19 mouse cellular contexts compared by ENCODE assay signal in the genomic region with DNA sequence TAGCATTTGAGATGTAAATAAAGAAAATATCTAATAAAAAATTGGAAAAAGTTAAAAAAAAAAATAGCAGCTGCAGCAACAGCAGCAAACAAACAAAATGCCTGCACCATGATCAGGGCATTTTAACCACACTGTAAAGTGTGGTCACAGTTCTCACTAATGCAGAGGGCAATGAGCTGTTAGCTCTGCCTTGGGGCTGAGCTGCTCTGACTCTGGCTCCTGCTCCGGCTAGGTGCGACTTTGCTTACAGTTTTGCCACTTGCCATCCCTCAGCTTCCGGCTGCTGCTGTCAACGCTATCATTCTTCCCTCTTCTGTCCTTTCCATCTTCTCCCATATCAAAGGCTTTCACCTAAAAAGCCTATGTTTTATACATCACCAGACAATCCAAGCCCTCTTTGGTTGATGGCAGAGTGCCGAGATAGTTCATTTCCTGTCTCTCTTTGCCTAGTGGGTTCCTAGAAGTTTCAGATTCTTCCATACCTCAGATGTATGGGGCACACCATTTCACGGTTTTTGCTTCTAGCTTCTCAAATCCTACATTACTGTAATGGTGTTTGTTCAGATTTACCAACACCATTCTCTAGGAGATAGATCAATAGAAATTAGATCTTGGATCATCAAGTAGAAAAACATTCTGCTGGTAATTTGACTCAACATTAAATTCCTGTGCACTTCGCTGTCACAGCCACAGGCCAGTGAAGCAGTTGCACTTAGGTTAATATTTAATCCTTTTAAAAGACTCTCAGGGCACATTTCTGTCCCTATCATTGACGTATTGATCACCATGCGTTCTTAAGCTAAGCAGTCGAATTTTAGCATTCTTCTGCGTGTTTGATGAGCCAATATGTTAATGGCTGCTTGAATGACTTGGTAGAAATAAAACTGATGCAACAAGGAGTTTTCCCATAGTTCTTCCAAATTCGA.
DNase-seq lines count a peak whose midpoint lies in the region; ATAC-seq and TF ChIP-seq lines count a peak whose summit lies in the region.
"Had no signal": no experiment of that assay in that cellular context is flagged by ENCODE, and none has a peak within 500 bp of the region (broad histone marks: within the 10 kb centered on the region; RNA-seq: fewer than 3 reads in every experiment).

No protein-coding gene starts in this region.

- H3K9me3 ChIP-seq in kidney, embryonic 16.5 days (ENCODE audit: low read length), result no peaks in the 10 kb centered on the region
- H3K9me3 ChIP-seq in lung, embryonic 14.5 days (ENCODE audit: low read depth, low read length), result no peaks in the 10 kb centered on the region
- H3K9me3 ChIP-seq: embryonic facial prominence, embryonic 12.5 days; forebrain, embryonic 15.5 days; heart, embryonic 10.5 days had no signal

- H3K27ac ChIP-seq in kidney, adult 2 months (ENCODE audit: insufficient read depth, low read depth, low read length), result no peak overlapping the region
- H3K27ac ChIP-seq in kidney, embryonic 16.5 days (ENCODE audit: low read length), result no peak overlapping the region
- no peak overlapping the region for H3K27ac ChIP-seq in lung, embryonic 14.5 days (ENCODE audit: low read depth)
- H3K27ac ChIP-seq: embryonic facial prominence, embryonic 12.5 days; forebrain, embryonic 15.5 days; heart, embryonic 10.5 days had no signal

- H3K4me3 ChIP-seq in kidney, adult 2 months (ENCODE audit: insufficient read depth, low read depth, low read length), result no peak overlapping the region
- H3K4me3 ChIP-seq in kidney, embryonic 16.5 days (ENCODE audit: low read length), result no peak overlapping the region
- H3K4me3 ChIP-seq in lung, embryonic 14.5 days (ENCODE audit: low read depth, low read length), result no peak overlapping the region
- H3K4me3 ChIP-seq: embryonic facial prominence, embryonic 12.5 days; forebrain, embryonic 15.5 days; heart, embryonic 10.5 days had no signal

- no peaks in the 10 kb centered on the region for H3K27me3 ChIP-seq in kidney, adult 2 months (replicated peaks; ENCODE audit: control insufficient read depth, insufficient read depth, low read length)
- no peaks in the 10 kb centered on the region for H3K27me3 ChIP-seq in kidney, embryonic 16.5 days (ENCODE audit: insufficient read depth, low read length)
- H3K27me3 ChIP-seq in lung, embryonic 14.5 days (ENCODE audit: insufficient read depth, low read length), result no peaks in the 10 kb centered on the region
- H3K27me3 ChIP-seq: embryonic facial prominence, embryonic 12.5 days; forebrain, embryonic 15.5 days had no signal

- no peak overlapping the region for H3K9ac ChIP-seq in kidney, embryonic 16.5 days (replicated peaks; ENCODE audit: low read length)
- H3K9ac ChIP-seq in lung, embryonic 14.5 days, result no peak overlapping the region
- H3K9ac ChIP-seq: embryonic facial prominence, embryonic 12.5 days; forebrain, embryonic 15.5 days had no signal

- H3K36me3 ChIP-seq in kidney, adult 2 months (ENCODE audit: control insufficient read depth, insufficient read depth, low read length), result no peaks in the 10 kb centered on the region
- no peaks in the 10 kb centered on the region for H3K36me3 ChIP-seq in kidney, embryonic 16.5 days (ENCODE audit: insufficient read depth, low read length)
- H3K36me3 ChIP-seq in lung, embryonic 14.5 days (ENCODE audit: insufficient read depth), result no peaks in the 10 kb centered on the region
- H3K36me3 ChIP-seq: embryonic facial prominence, embryonic 12.5 days; forebrain, embryonic 15.5 days; heart, embryonic 10.5 days had no signal

- H3K4me2 ChIP-seq in kidney, embryonic 16.5 days (replicated peaks; ENCODE audit: low read depth, low read length), result peak overlapping the region; percentile 17
- H3K4me2 ChIP-seq in lung, embryonic 14.5 days, result no peak overlapping the region
- H3K4me2 ChIP-seq: embryonic facial prominence, embryonic 12.5 days; forebrain, embryonic 15.5 days had no signal

- no peak for TF ChIP-seq CTCF in kidney, adult 2 months (conservative IDR thresholded peaks at IDR 0.05; ENCODE audit: insufficient read depth, insufficient read length, low read depth, low read length)
- no peak for TF ChIP-seq CTCF in lung, embryonic 14.5 days (IDR thresholded peaks at IDR 0.05; ENCODE audit: low read depth)

- H3K4me1 ChIP-seq in kidney, adult 2 months (ENCODE audit: control insufficient read depth, insufficient read depth, low read length), result no peaks in the 10 kb centered on the region
- peaks cover 4% of the 10 kb centered on the region; the same call in 1 of the 2 replicates for H3K4me1 ChIP-seq in kidney, embryonic 16.5 days (ENCODE audit: insufficient read depth, low read length)
- H3K4me1 ChIP-seq in lung, embryonic 14.5 days (ENCODE audit: insufficient read depth), result no peaks in the 10 kb centered on the region
- H3K4me1 ChIP-seq: embryonic facial prominence, embryonic 12.5 days; forebrain, embryonic 15.5 days; heart, embryonic 10.5 days had no signal

- peak; percentile 49; the same call in 1 of the 2 replicates for ATAC-seq in kidney, embryonic 16.5 days (ENCODE audit: low FRiP score, low TSS enrichment)
- ATAC-seq in lung, embryonic 14.5 days (ENCODE audit: insufficient read depth), result no peak
- ATAC-seq: activated CD4-positive, CD25-positive, alpha-beta regulatory T cell, adult 4 months; forebrain, embryonic 15.5 days had no signal

- DNase-seq in kidney, adult 2 months, result peak; percentile 3
- DNase-seq in kidney, postnatal 14 days, result no peak
- no peak for DNase-seq in kidney, postnatal 36 days
- peak; percentile 4 for DNase-seq in lung, embryonic 14.5 days
- DNase-seq in lung, postnatal 14 days, result no peak
- DNase-seq in frontal cortex, postnatal 10 days (ENCODE audit: low spot score in 2 of 2), result no peak
- DNase-seq: adrenal gland, postnatal 14 days; cerebellum, adult 11-12 months; cerebellum, adult 9-10 months; cerebellum, postnatal 25 days; gastrocnemius, postnatal 10 days; heart, adult 18-20 months; heart, postnatal 10 days; heart, postnatal 4 days had no signal

- no peak for TF ChIP-seq POLR2A in kidney, adult 2 months (IDR thresholded peaks at IDR 0.05; ENCODE audit: low read depth, low read length)

- 31% methylated on average over 12 of the region's 12 CpGs for WGBS in kidney, adult 2 months
- 54% methylated on average over 12 of the region's 12 CpGs for WGBS in kidney, embryonic 16.5 days
- 46% methylated on average over 12 of the region's 12 CpGs for WGBS in lung, embryonic 14.5 days

Comparison
In these comparisons a context has a peak if more than half of its experiments do, and no peak if none do; other contexts are left out.
1. DNase-seq: peak in kidney, adult 2 months (single experiment) and lung, embryonic 14.5 days (single experiment); none in kidney, postnatal 14 days (single experiment), kidney, postnatal 36 days (0 of 2), lung, postnatal 14 days (single experiment) and frontal cortex, postnatal 10 days (0 of 2).